Mouse (Mus musculus) layer of hippocampus, adult 8-10 months (tissue): ENCODE results near the gene B4galnt4. TPM values are rescaled to one million over a fixed set of nuclear protein-coding genes. Genes with fewer than 3 reads are reported as not detected.

Source experiments
- DNase-seq, 2 experiments: peaks; one replicate each; pipeline ENCODE4 v3.0.0; 2022; ENCODE audit warnings: low spot score in 2 of 2
- total RNA-seq, 4 experiments: library from RNA; stranded (reverse); gene quantifications; 2 replicates each; pipeline ENCODE4 v1.2.4; 2022

Gene B4galnt4
- total RNA-seq, 4 experiments from 2014 or later: 72.5 to 87.3 (median 78.8) TPM

DNA sequence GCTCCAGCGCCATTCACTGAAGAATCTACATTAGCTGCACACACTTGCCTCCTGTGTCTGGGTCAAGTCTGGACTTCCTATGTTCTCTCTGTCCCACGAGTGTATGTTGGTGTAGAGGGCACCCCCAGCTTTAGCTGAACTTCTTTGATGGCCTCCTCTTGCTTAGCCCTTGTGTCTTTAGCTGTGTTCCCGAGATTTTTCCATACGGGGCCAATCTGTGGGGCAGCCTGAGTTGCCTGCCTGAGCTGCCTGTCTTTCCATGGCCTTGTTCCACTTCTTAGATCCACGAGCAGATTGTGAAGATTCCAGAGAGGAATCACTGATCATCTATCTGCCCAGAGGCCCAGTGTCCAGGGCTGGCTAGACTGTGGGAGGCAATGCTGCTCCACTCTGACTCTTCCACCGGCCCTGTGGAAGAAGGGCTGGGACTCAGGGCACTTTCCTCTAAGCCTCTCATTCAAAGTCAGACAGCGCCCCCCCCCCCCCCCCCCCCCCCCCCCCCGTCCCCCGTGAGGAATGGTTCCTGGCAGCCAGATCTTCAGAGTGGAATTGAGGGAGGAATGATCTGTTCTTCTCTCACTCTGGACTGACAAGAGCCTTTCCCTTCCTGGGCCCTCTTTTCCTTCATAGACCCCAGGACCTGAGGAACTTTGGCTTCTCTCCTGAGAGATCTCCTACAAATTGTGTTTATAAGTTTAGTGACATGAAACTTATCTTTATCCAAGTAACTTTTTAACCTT, 19.9 kb upstream of the B4galnt4 start:
- DNase-seq: no peak

DNA sequence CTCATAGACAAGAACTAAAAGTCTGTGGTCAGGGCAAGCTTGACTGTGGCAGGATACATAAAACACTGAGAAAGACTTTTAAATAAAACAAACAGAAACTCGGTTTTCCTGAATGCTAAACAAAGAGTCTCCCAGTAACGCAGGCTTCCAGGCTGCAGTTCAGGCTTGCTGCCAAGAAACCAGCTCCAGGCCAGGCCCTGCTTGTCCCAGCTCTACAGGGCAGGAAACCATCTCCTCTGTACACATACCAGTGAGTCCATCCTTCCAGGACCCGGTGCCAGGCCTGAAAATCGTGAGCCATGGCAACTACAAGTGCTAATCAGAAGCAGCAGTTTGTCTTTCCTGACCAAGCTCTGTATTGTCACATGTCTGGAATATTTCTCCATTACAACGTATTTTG, 19.2 kb upstream of the B4galnt4 start:
- peak in 1 of 2 experiments; percentile 43 for DNase-seq

DNA sequence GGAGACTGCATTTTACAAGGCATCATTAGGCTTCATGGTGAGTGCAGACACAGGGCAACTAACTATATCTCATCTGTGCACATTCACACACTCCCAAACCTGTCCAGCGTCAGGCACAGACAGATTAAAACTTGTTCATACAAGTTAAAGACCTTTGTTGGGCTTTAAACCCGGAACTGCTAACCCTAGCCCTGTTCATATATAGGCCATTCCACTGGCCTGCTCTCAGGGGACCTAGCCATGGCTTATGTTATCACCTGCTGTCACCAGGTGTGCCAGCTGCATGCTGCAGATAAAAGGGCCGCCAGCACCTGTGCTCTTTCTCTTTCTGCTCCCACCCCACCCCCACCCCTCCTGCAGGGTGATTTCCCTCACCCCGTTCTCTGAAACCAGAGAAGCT, 18.4 kb upstream of the B4galnt4 start:
- DNase-seq: no peak

DNA sequence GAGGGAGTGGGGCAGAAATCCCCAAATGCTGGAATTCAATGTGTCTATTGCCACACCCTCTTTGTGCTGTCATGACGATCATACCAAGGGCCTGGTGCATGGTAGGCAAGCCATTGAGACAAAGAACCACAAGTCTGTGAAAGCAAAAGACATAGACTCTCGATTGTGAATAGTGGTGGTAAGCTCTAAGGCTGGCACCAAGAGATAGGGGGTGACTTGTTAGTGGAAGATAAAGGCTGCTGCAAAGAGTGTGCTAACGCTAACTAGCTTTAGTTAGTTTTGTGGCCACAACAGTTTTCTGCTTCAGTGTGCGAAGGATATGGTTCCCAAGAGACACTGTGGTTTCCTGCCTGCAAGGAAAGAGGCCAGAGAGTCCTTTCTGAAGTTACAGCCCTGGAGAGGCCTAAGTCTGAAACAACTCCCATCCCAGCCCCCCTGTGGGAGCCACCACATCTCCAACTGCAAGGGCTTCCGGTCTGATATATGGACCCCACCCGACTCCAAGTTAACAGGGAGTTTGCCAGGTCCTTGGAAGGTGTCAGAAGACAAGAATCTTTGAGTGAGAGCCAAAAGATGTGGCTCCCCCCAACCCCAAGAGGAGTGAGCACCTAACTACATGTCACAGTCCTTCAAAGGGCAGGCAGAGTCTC, 13.8 kb upstream of the B4galnt4 start:
- DNase-seq: no peak

DNA sequence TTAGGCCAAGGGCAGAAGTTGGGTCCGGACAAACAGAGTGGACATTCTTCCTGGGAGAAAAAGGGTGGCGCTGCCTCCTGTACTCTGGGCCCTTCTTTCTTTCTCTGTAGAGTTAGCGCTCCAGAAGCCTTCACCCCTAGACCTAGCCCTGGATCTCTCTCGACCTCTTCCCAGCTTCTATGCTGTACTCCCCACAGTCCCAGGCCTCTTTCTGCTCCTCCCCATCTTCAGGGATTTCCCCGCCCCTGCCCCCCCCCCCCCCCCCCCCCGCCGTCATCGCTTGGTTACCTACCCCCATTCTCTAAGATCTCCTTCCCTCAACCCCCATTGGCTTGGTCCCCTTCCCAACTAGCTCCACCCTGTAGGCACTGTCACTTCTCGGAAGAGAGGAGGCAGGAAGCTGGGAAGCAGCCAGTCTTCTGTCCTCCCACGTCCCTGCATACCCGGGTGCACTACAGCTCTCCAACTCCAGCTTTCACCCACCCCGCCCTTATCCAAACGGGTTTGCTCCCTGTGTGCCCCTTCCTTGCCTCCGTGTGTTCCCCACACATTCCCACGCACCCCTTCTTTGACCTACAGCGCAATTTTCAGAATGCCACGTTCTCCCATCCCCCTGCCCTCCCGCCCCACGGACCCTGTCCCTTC, 13.2 kb upstream of the B4galnt4 start:
- peak; percentile 70 to 71 for DNase-seq

DNA sequence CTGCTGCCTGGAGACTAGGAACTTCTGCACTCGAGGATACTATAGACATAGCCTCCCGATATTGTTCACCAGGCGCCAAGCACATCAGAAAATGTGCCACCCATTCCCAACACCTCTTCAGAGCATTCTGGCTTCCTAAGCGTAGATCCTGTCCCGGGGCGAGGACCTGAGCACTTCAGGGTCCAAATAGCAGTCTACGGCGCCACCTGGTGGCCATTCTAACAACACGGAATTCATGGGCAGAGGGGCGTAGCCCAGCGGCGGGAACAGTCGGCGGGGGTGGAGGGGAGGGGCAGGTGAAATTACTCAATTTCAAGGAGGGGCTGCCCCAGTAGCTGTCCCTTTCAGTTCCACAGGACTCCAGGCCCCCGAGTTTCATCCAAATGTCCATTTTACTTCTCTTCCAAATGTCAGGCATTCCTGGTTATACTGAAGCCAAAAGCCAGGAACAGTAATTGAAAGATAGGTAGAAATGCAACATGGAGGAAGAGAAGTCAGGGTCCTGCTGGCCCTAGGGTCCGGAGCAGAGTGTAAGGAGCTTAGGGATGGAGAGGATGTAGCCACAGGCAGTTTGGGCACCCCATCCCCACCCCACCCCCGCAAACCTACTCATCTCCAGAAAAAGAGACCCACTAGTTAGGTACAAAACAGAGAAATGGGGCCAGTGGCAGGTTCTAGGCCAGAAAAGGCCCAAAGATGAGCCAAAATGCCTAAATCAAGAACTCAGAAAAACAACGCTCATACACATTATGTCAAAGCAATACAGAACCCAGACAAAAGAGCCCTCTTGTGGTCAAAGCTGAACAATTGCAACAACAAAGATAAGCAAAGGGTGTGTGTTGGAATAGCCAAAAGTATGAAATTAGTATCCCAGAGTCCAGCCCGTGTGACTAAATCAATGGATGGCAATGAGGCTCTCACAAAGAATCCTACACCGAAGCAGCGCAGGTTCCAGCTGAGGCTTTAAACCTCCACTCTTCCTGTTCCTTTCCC, 12.4 kb upstream of the B4galnt4 start:
- peak; percentile 77 to 92 for DNase-seq

DNA sequence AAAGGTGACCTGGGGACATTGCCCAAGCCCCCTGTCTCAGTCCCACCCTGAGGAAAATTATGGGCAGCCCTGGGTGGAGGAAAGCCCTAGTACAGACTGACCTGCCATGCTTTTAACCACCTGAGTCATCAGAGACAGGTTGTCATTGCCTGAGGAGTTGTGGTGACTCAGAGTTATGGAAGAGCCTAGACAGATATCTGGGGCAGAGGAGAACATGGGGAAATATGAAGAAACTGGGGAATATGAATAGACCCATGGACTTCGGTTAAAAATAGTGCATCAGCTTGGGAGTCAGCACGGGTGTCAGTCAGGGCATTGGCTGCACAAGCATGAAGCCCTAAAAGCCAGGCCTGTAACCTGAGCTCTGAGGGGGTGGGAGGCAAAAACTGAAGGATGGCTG, 11.6 kb upstream of the B4galnt4 start:
- no peak for DNase-seq

DNA sequence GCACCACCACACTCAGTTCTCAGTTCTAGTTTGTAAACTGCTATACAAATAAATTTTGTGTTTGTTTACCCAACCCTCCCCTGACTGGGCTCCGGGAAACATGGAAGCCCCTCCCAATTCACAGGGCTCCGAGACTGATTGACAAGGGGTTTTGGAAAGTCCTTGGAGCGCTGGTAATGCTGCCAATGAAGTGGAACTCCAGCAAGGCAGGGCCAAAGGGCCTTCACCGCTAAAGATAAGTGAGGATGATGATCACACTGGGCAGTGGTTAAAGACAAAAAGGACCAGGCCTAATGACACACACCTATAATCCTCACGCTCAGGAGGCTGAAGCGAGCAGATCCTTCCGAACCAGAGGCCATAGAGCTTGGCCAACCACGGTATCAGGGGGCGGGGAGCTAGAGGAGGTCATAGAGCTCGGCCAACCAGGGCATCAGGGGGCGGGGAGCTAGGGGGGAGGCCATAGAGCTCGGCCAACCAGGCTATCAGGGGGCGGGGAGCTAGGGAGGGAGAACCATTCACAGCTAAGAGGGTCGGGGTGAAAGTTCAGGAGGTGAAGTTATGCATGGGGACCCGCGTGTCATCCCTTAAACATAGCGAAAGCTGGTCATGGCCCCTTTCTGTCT, 9.7 kb upstream of the B4galnt4 start:
- no peak for DNase-seq

DNA sequence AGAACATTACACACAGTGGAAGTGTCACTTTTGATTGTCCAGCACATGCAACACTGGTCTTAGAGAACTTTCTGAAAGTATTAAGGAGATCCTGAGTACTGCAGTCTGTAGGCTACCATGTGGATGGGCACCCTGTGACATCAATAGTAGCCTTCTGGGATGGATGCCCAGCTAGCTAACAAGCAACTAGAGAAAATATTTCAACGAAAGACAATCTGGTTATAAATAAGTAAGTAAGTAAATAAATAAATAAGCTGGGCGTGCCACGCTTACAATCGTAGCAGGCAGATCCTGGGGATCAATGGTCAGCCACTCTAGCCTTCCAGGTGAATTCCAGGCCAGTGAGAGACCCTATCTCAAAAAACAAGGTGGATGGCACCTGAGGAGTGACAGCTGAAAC, 8.9 kb upstream of the B4galnt4 start:
- DNase-seq: no peak

DNA sequence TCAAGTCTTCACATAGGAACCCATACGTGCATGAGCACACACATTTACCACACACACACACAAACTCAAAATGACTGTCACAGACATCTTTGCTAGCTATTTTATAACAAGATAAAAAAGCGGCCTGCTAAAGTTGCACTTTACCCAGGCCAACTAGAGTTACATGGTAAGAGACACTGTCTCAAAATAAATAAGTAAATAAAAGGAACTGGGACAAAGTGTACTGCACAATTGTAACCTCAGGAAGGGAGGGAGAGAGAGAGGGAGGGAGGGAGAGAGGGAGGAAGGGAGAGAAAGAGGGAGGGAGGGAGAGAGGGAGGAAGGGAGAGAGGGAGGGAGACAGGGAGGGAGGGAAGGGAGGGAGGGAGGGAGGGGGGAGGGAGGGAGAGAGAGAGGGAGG, 8.5 kb upstream of the B4galnt4 start:
- no peak for DNase-seq

DNA sequence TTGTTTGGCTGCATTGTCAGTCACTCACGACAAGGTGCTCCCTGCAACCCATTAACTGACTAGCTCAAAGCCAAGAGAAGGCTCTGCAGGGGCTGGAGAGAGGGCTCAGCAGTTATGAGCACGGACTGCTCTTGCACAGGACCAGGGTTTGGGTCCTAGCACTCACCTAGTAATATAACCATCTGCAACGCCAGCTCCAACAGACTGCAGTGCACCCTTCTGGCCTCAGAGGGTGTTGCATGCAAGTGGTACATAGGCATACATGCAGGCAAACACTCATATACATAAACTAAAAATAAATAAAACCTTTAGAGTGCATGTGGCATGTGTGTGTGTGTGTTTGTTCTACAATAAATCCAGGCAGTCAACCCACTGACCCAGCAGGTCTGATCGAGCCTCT, 5.1 kb upstream of the B4galnt4 start:
- DNase-seq: no peak

DNA sequence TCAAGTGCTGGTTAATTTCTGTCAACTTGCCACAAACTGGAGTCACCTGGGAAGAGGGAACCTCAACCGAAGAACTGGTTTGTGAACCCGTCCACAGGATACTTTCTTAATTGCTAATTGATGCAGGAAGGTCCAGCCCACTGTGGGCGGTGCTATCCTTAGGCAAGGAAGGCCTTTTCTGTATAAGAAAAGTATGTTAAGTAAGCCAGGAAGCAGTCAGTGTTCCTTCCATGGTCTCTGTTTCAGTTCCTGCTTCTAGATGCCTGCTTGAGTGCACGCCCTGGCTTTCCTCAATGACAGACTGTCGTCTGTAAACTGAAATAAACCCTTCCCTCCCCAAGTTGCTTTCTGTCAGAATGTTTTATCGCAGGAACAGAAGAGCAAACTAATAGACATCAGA, 3.9 kb upstream of the B4galnt4 start:
- no peak for DNase-seq

DNA sequence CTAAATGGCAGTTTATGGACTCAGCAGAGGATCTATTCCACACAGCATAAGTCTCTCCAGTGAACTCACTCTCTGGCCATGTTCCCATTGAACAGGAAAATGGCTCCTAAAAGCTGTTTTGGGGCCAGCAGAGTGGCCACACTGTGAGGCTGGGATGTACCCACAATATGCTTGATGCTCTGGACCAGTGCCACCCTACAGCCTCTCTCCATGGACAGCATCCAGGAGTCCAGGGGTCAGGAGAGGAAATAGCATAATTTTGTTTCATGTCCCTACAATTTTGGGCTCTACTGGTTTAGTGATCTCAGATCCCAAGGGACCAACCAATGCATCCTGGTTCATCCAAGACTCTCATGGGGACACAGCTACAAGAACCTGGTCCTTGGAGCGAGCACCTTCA, 3.4 kb upstream of the B4galnt4 start:
- DNase-seq: no peak

DNA sequence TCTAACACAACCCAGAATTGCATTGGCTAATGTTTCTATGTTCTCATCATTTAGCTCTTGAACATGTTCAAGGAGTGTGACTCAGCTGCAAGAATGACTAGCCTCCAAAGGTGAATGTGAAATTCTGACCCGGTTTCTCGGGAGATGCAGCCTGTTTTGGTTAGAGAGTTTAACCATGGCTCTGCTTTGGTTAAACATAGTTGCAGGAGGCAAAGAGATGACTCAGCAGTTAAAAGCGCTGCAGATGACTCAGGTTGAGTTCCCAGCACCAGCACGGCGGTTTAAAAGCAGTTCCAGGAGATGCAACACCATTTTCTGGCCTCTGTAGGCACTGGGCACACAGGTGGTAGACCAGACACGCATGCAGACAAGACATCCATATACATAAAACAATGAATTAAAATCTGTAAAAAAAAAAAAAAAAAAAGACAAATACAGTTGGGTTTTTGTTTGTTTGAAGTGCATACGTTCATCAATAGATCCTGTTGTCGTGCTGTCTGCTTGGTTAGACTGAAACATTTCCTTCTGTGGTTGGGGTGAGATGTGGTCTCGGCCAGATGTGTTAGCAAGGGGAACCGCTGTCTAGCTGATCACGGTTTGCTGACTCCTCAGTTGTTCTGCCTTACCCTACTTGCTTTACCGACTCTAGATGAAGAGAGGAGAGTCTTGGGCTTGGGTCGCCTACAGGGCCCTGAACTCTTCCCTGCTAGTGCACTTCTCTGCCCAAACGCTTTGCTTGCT, 2.1 kb upstream of the B4galnt4 start:
- DNase-seq: no peak

DNA sequence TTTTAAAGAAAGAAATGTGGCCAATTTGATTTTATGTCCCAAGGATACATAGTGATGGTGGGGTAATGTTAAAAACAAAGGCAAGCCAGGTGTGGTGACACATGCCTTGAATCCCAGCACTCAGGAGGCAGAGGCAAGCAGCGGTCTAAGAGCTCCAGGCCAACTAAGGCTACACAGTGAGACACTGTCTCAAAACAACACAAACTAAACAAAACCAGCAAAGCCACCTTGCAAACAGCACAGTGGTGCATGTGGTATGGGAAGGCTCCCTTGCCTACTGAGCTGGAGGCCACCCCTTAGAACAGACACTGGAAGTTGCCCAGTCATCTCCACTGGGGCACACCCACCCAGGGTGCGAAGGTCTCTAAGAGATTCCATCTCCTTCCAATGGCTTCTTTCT, 975 bp upstream of the B4galnt4 start:
- no peak for DNase-seq

DNA sequence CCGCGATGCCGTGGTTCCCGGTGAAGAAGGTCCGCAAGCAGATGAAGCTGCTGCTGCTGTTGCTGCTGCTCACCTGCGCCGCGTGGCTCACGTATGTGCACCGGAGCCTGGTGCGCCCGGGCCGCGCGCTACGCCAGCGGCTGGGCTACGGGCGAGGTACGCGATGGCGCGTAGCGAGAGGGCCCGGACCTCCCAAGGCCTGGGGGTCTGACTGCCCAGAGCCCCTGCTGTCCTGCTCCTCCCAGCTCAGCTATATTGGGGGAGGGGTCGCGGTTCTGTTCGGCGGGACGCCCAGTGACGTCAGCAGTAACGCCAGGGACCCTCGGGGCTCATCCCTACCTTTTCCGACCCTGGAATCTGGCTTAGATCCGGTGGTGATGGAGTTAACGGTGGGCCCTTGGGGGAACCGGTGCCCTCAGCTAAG, 377 bp downstream of the B4galnt4 start:
- DNase-seq: no peak

DNA sequence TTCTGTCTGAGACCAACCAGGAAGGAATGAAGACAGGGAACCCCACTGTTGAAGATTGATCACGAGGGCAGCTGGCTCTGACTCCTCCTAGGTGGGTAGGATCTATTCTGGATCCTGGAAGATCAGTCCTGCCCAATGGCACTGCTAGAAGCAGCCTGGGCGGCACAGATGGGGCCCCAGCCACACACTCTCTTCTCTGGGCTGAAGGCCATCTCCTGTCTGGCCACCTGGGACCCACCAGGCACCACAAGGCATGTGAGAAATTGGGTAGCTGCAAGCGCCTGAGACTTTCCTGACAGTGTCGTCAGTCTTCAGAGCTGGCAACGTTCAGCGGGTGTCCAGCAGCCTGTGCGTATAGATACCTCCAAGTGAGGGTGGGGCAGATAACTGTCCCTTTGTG, 1.6 kb downstream of the B4galnt4 start:
- DNase-seq: no peak

DNA sequence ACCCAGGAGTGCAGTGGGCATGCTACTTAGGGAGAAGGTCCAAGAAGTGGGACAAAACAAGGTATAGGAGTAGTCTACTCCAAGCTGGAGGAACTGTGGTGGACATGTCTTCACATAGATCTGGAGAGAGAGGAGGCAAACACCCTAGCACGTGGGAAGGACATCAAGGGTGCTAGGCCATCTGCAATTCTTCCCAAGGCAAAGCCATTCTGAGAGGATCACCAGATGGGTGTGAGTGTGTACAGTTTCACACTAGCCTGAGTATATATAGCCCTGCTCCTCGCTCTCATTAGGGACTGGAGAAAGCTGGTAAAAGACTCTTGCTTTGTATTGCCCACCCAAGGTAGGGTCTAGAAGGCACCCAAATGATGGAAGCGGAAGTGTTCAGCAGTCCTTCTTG, 2.4 kb downstream of the B4galnt4 start:
- no peak for DNase-seq

DNA sequence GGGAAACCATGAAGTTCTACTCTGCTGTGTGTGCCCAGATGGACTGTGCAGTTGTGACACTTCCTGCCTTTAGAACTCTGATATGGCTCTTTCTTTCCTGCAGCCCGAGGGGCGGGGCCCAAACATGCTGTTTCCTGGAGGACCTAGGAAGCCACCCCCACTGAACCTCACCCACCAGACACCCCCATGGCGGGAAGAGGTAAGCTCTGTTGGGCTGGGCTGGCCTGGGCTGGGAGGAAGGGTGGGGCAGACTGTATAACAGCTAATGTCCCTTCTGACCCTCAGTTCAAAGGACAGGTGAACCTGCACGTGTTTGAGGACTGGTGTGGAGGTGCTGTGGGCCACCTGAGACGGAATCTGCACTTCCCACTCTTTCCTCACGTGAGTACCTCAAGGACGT, 3.3 kb downstream of the B4galnt4 start:
- DNase-seq: no peak

DNA sequence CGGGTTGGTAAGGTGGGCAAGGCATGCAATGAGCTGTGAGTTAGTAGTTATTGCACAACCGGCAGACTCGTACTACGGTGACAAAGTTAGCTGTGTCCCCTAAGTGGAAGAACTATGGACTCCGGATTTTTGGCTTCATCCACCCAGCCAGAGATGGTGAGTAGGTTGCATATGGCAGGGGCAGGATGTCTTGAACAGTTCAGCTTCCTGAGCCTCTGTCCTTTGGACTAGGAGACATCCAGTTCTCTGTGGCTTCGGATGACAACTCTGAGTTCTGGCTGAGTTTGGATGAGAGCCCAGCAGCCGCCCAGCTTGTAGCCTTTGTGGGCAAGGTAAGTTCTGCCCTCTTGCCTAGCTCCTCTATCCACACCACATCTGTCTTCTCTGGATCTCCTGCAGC, 3.7 kb downstream of the B4galnt4 start:
- no peak for DNase-seq
